Mouse (Mus musculus): ENCODE data around the gene Hhat.

The Hhat gene

GRCm38 (mm10) chr1:192785046-192785961, 14.3 kb upstream of the Hhat start:
- DNase-seq (ENCODE audit: low read depth in 2 of 2, low spot score in 2 of 2): no peak

GRCm38 (mm10) chr1:192784374-192784773, 13.4 kb upstream of the Hhat start:
- no peak for DNase-seq (ENCODE audit: low read depth in 2 of 2, low spot score in 2 of 2)

- DNase-seq (ENCODE audit: low read depth in 2 of 2, low spot score in 2 of 2): no peak
Measured at GRCm38 (mm10) chr1:192781256-192781655, 10.2 kb upstream of the Hhat start.

- no peak for DNase-seq (ENCODE audit: low read depth in 2 of 2, low spot score in 2 of 2)
Measured at GRCm38 (mm10) chr1:192778869-192779514, 8.0 kb upstream of the Hhat start.

- DNase-seq (ENCODE audit: low read depth in 2 of 2, low spot score in 2 of 2): no peak
Measured at GRCm38 (mm10) chr1:192778206-192778605, 7.2 kb upstream of the Hhat start.

- DNase-seq (ENCODE audit: low read depth in 2 of 2, low spot score in 2 of 2): peak in 1 of 2 experiments; percentile 18
Measured at GRCm38 (mm10) chr1:192770130-192770494, 911 bp downstream of the Hhat start.

GRCm38 (mm10) chr1:192765531-192765930, 5.5 kb downstream of the Hhat start:
- DNase-seq (ENCODE audit: low read depth in 2 of 2, low spot score in 2 of 2): no peak

- no peak for DNase-seq (ENCODE audit: low read depth in 2 of 2, low spot score in 2 of 2)
Measured at GRCm38 (mm10) chr1:192764547-192764946, 6.5 kb downstream of the Hhat start.

- DNase-seq (ENCODE audit: low read depth in 2 of 2, low spot score in 2 of 2): peak in 1 of 2 experiments; percentile 19
Measured at GRCm38 (mm10) chr1:192762946-192763933, 7.8 kb downstream of the Hhat start.

- no peak for DNase-seq (ENCODE audit: low read depth in 2 of 2, low spot score in 2 of 2)
Measured at GRCm38 (mm10) chr1:192756674-192757073, 14.3 kb downstream of the Hhat start.

GRCm38 (mm10) chr1:192755685-192756606, 15.1 kb downstream of the Hhat start:
- no peak for DNase-seq (ENCODE audit: low read depth in 2 of 2, low spot score in 2 of 2)

GRCm38 (mm10) chr1:192755246-192755645, 15.8 kb downstream of the Hhat start:
- no peak for DNase-seq (ENCODE audit: low read depth in 2 of 2, low spot score in 2 of 2)

GRCm38 (mm10) chr1:192754268-192754667, 16.8 kb downstream of the Hhat start:
- no peak for DNase-seq (ENCODE audit: low read depth in 2 of 2, low spot score in 2 of 2)

GRCm38 (mm10) chr1:192752659-192753601, 18.1 kb downstream of the Hhat start:
- no peak for DNase-seq (ENCODE audit: low read depth in 2 of 2, low spot score in 2 of 2)

- DNase-seq (ENCODE audit: low read depth in 2 of 2, low spot score in 2 of 2): no peak
Measured at GRCm38 (mm10) chr1:192750042-192750437, 21.0 kb downstream of the Hhat start.

GRCm38 (mm10) chr1:192749270-192750041, 21.6 kb downstream of the Hhat start:
- DNase-seq (ENCODE audit: low read depth in 2 of 2, low spot score in 2 of 2): no peak

GRCm38 (mm10) chr1:192746201-192746600, 24.8 kb downstream of the Hhat start:
- no peak for DNase-seq (ENCODE audit: low read depth in 2 of 2, low spot score in 2 of 2)

Data from CD8-positive naive resting alpha-beta T cell, adult 2 months (primary cell).